In the genomic region with DNA sequence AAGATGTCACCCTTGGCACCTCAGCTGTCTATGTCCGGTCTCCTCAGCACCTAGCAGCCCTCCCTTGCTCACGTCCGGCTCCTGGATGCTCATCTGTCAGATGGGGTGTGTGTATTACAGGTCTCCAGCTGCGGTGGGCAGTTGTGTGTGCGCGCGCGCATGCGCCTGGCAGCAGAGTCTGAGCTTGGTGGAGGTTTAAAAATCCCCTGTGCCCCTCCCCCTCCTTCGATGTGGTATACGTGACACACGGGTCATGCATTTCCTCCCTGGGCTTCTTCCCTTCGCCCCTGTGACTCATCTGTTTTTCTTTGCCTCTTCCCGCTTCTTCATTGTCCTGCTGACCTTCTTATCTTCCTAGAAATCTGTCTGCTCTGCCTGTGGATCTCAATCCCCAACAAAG, we compare ENCODE assay signal across 1 mouse cellular context.
A peak's percentile ranks its signal among the peaks of the same experiment; 100 is the strongest.
TF ChIP-seq lines count a peak whose summit lies in the region.

No protein-coding gene starts in this region.

TF ChIP-seq in CH12.LX, 34 proteins besides CTCF, POLR2A, EP300 and RAD21 (continued from another document):
- TF ChIP-seq IRF4 (IDR thresholded peaks at IDR 0.05; ENCODE audit: low read depth, low read length) = peak; percentile 78; the same call in 1 of the 2 replicates
- TF ChIP-seq MAZ (IDR thresholded peaks at IDR 0.05; ENCODE audit: low read depth, low read length) = no peak
- TF ChIP-seq KAT2A (IDR thresholded peaks at IDR 0.05; ENCODE audit: insufficient replicate concordance, low read length) = 0 out of 2 replicates have a peak, but pooled peaks have one; percentile 38
- TF ChIP-seq JUN (IDR thresholded peaks at IDR 0.05; ENCODE audit: insufficient read depth, low read depth, low read length) = peak; percentile 36; the same call in 1 of the 2 replicates
- no peak for TF ChIP-seq E2F4 (IDR thresholded peaks at IDR 0.05; ENCODE audit: insufficient replicate concordance, low read depth, low read length)
- TF ChIP-seq USF1 (IDR thresholded peaks at IDR 0.05; ENCODE audit: low read depth, low read length) = no peak
- TF ChIP-seq ZNF384 (IDR thresholded peaks at IDR 0.05; ENCODE audit: low read depth, low read length) = no peak
- peak; percentile 88 for TF ChIP-seq NELFE (IDR thresholded peaks at IDR 0.05; ENCODE audit: low read depth, low read length)
- no peak; the same call in 1 of the 2 replicates for TF ChIP-seq RCOR1 (conservative IDR thresholded peaks at IDR 0.05; ENCODE audit: low read depth, low read length)
- no peak for TF ChIP-seq ZKSCAN1 (IDR thresholded peaks at IDR 0.05; ENCODE audit: borderline replicate concordance, low read depth, low read length)
- peak; percentile 89 for TF ChIP-seq ETS1 (conservative IDR thresholded peaks at IDR 0.05; ENCODE audit: low read depth, low read length)
- peak; percentile 67; the same call in 1 of the 2 replicates for TF ChIP-seq MEF2A (IDR thresholded peaks at IDR 0.05; ENCODE audit: borderline replicate concordance, low read depth, low read length)
- no peak for TF ChIP-seq CHD1 (IDR thresholded peaks at IDR 0.05; ENCODE audit: low read depth, low read length)
- peak; percentile 73; the same call in 1 of the 2 replicates for TF ChIP-seq MXI1 (IDR thresholded peaks at IDR 0.05; ENCODE audit: low read depth, low read length)
- TF ChIP-seq PAX5 (IDR thresholded peaks at IDR 0.05; ENCODE audit: low read length) = no peak
- TF ChIP-seq SIN3A (IDR thresholded peaks at IDR 0.05; ENCODE audit: low read length) = no peak; the same call in none of the 2 replicates
- no peak; the same call in 1 of the 2 replicates for TF ChIP-seq ZMIZ1 (IDR thresholded peaks at IDR 0.05; ENCODE audit: low read depth, low read length)
- peak; percentile 68 for TF ChIP-seq ELF1 (IDR thresholded peaks at IDR 0.05; ENCODE audit: low read depth, low read length)
- TF ChIP-seq MYC (IDR thresholded peaks at IDR 0.05; ENCODE audit: low read depth, low read length) = peak; percentile 84
- peak; percentile 67; the same call in 1 of the 2 replicates for TF ChIP-seq MAX (IDR thresholded peaks at IDR 0.05; ENCODE audit: low read length)
- TF ChIP-seq BHLHE40 (IDR thresholded peaks at IDR 0.05; ENCODE audit: low read depth, low read length) = peak; percentile 94
- peak; percentile 77; the same call in 1 of the 2 replicates for TF ChIP-seq TBP (conservative IDR thresholded peaks at IDR 0.05; ENCODE audit: low read depth, low read length)
- TF ChIP-seq GABPA (IDR thresholded peaks at IDR 0.05; ENCODE audit: insufficient replicate concordance, low read depth, low read length) = no peak
- no peak for TF ChIP-seq UBTF (IDR thresholded peaks at IDR 0.05; ENCODE audit: low read depth, low read length)
- peak; percentile 52; the same call in 1 of the 2 replicates for TF ChIP-seq MAFK (IDR thresholded peaks at IDR 0.05; ENCODE audit: insufficient replicate concordance, low read length)
- peak; percentile 88 for TF ChIP-seq TCF12 (IDR thresholded peaks at IDR 0.05; ENCODE audit: low read depth, low read length)
- no peak for TF ChIP-seq SMC3 (IDR thresholded peaks at IDR 0.05; ENCODE audit: low read depth, low read length)
- no peak for TF ChIP-seq JUND (conservative IDR thresholded peaks at IDR 0.05; ENCODE audit: low read depth, low read length)
- peak; percentile 53 for TF ChIP-seq HCFC1 (IDR thresholded peaks at IDR 0.05; ENCODE audit: low read depth, low read length)
- peak; percentile 92 for TF ChIP-seq CHD2 (IDR thresholded peaks at IDR 0.05; ENCODE audit: low read length)
- TF ChIP-seq NRF1 (IDR thresholded peaks at IDR 0.05; ENCODE audit: low read depth, low read length) = peak; percentile 99
- no peak for TF ChIP-seq POLR2AphosphoS2 (IDR thresholded peaks at IDR 0.05; ENCODE audit: low read depth, low read length)
- TF ChIP-seq ZC3H11A (IDR thresholded peaks at IDR 0.05; ENCODE audit: low read depth, low read length) = no peak
